Mouse (Mus musculus): Measurements from ENCODE around the gene AC109138.7.

DNA sequence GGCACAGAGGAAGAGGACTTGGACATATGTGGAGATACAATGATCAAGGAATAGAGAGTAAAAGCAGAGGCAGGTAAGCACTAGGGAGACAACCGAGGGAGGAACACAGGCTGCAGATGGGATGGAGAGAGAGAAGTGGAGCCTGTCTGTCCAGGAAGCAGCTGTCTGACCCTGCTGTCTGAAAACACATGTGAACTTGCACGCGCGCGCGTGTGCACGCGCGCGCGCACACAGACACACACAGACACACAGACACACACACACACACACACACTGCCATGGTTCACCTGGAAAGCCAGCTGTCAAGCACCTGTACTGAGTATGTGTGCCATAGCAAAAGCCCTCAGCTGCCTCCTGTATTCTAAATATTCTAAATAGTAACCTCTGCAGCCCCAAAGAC is 4.1 kb downstream of the AC109138.7 start:
- TF ChIP-seq CTCF (IDR thresholded peaks at IDR 0.05) (no peak), POLR2A (IDR thresholded peaks at IDR 0.05; ENCODE audit: insufficient read depth, low read depth, low read length) (no peak), EP300 (IDR thresholded peaks at IDR 0.05; ENCODE audit: insufficient read depth, low read depth, low read length) (no peak)
